Comparison of ENCODE assay signal across 12 mouse cellular contexts in genomic region chr2:116019466-116019794, GRCm38 (mm10). TPM values are rescaled to one million over a fixed set of nuclear protein-coding genes. Genes with fewer than 3 reads are reported as not detected.
DNase-seq lines count a peak whose midpoint lies in the region; ATAC-seq and TF ChIP-seq lines count a peak whose summit lies in the region.
"Had no signal": no experiment of that assay in that cellular context is flagged by ENCODE, and none has a peak within 500 bp of the region (broad histone marks: within the 10 kb centered on the region; RNA-seq: fewer than 3 reads in every experiment).

No protein-coding gene starts in this region.

- ATAC-seq in kidney, embryonic 14.5 days (ENCODE audit: low FRiP score, low TSS enrichment), result no peak
- ATAC-seq in forebrain, embryonic 14.5 days, result peak; percentile 36

- no peak overlapping the region for H3K4me2 ChIP-seq in kidney, embryonic 14.5 days (replicated peaks; ENCODE audit: low read depth, low read length)
- peak overlapping the region; percentile 39 for H3K4me2 ChIP-seq in forebrain, embryonic 14.5 days (ENCODE audit: low read length)

- intact Hi-C loops in left cerebral cortex, postnatal 36 days (cut with DNase I), result no loop called here

- no peak for TF ChIP-seq POLR2A in olfactory bulb, adult 2 months (IDR thresholded peaks at IDR 0.05; ENCODE audit: insufficient read depth, low read depth, low read length)
- no peak for TF ChIP-seq POLR2A in cerebellum, adult 2 months (IDR thresholded peaks at IDR 0.05; ENCODE audit: borderline replicate concordance, insufficient read depth, low read length)

- peak overlapping the region; percentile 77 for H3K27ac ChIP-seq in kidney, embryonic 14.5 days (ENCODE audit: low read depth, low read length)
- peak overlapping the region; percentile 85 for H3K27ac ChIP-seq in forebrain, embryonic 14.5 days (ENCODE audit: low read depth, low read length)
- peak overlapping the region; percentile 74 for H3K27ac ChIP-seq in olfactory bulb, adult 2 months (ENCODE audit: insufficient read depth, low read depth, low read length)
- H3K27ac ChIP-seq in cerebellum, adult 2 months (ENCODE audit: insufficient read depth, low read length), result no peak overlapping the region
- H3K27ac ChIP-seq: embryonic facial prominence, embryonic 13.5 days had no signal

- no peak overlapping the region for H3K4me3 ChIP-seq in kidney, embryonic 14.5 days (ENCODE audit: low read length)
- no peak overlapping the region for H3K4me3 ChIP-seq in forebrain, embryonic 14.5 days (ENCODE audit: low read depth, low read length)
- no peak overlapping the region for H3K4me3 ChIP-seq in olfactory bulb, adult 2 months (ENCODE audit: insufficient read depth, low read depth, low read length)
- no peak overlapping the region for H3K4me3 ChIP-seq in cerebellum, adult 2 months (replicated peaks; ENCODE audit: insufficient read depth, low read depth, low read length)
- H3K4me3 ChIP-seq: embryonic facial prominence, embryonic 13.5 days; myocyte had no signal

- no peak overlapping the region for H3K9ac ChIP-seq in kidney, embryonic 14.5 days (ENCODE audit: low read depth, low read length)
- H3K9ac ChIP-seq in forebrain, embryonic 14.5 days (ENCODE audit: low read length), result peak overlapping the region; percentile 54
- H3K9ac ChIP-seq: embryonic facial prominence, embryonic 13.5 days had no signal

- no peak for TF ChIP-seq CTCF in olfactory bulb, adult 2 months (IDR thresholded peaks at IDR 0.05; ENCODE audit: insufficient read depth, low read depth, low read length)
- TF ChIP-seq CTCF in cerebellum, adult 2 months (IDR thresholded peaks at IDR 0.05; ENCODE audit: borderline replicate concordance, insufficient read depth, low read depth, low read length), result no peak

- H3K27me3 ChIP-seq in kidney, embryonic 14.5 days (ENCODE audit: control insufficient read depth, insufficient read depth, low read length), result no peaks in the 10 kb centered on the region
- H3K27me3 ChIP-seq in forebrain, embryonic 14.5 days (replicated peaks; ENCODE audit: control insufficient read depth, insufficient read depth, low read length), result no peaks in the 10 kb centered on the region
- H3K27me3 ChIP-seq in cerebellum, adult 2 months (ENCODE audit: control insufficient read depth, insufficient read depth, low read length), result peaks cover 1% of the 10 kb centered on the region; the same call in 1 of the 2 replicates

- no peaks in the 10 kb centered on the region for H3K9me3 ChIP-seq in kidney, embryonic 14.5 days (ENCODE audit: control insufficient read depth, low read length)
- H3K9me3 ChIP-seq in forebrain, embryonic 14.5 days (replicated peaks; ENCODE audit: control insufficient read depth, low read length), result no peaks in the 10 kb centered on the region
- H3K9me3 ChIP-seq: embryonic facial prominence, embryonic 13.5 days had no signal

- no peak for DNase-seq in kidney, adult 18-20 months
- peak; percentile 50 for DNase-seq in forebrain, embryonic 14.5 days (ENCODE audit: low spot score)
- DNase-seq in mesoderm, embryonic 11.5 days (ENCODE audit: low read depth, low spot score), result peak; percentile 16
- DNase-seq in frontal cortex, postnatal 36 days (ENCODE audit: low spot score in 2 of 2), result no peak
- DNase-seq in cerebellum, adult 2 months, result no peak
- DNase-seq in left cerebral cortex, postnatal 36 days (ENCODE audit: low spot score in 2 of 2), result no peak
- DNase-seq: gastrocnemius, postnatal 10 days; lung, adult 18-20 months had no signal

- peaks cover 48% of the 10 kb centered on the region for H3K36me3 ChIP-seq in kidney, embryonic 14.5 days (ENCODE audit: control insufficient read depth, insufficient read depth, low read length)
- H3K36me3 ChIP-seq in forebrain, embryonic 14.5 days (ENCODE audit: control insufficient read depth, insufficient read depth, low read length), result peaks cover 27% of the 10 kb centered on the region

- 32% methylated on average over 6 of the region's 6 CpGs for WGBS in kidney, embryonic 14.5 days
- WGBS in forebrain, embryonic 14.5 days, result 5% methylated on average over 6 of the region's 6 CpGs
- WGBS in olfactory bulb, adult 2 months, result 21% methylated on average over 6 of the region's 6 CpGs
- 51% methylated on average over 6 of the region's 6 CpGs for WGBS in cerebellum, adult 2 months

- H3K4me1 ChIP-seq in kidney, embryonic 14.5 days (ENCODE audit: control insufficient read depth, insufficient read depth, low read length), result peaks cover 43% of the 10 kb centered on the region
- peaks cover 36% of the 10 kb centered on the region for H3K4me1 ChIP-seq in forebrain, embryonic 14.5 days (ENCODE audit: control insufficient read depth, insufficient read depth, low read length)
- peaks cover 28% of the 10 kb centered on the region for H3K4me1 ChIP-seq in olfactory bulb, adult 2 months (ENCODE audit: control insufficient read depth, insufficient read depth, low read length)
- H3K4me1 ChIP-seq in cerebellum, adult 2 months (ENCODE audit: control insufficient read depth, insufficient read depth, low read length), result no peaks in the 10 kb centered on the region

RNA-seq across cellular contexts. Expression of gene Meis2, which starts 46.2 kb away (rescaled TPM):
- polyA plus RNA-seq in kidney, embryonic 14.5 days (2014; fragmentation: Nextera tagmentation; extraction: Ambion mirVana), result 111 and 112 TPM in 2 replicates
- 99.1 and 114 TPM in 2 replicates for polyA plus RNA-seq in forebrain, embryonic 14.5 days (2014; fragmentation: Nextera tagmentation; extraction: Ambion mirVana)
- 180 and 356 TPM in 2 replicates for polyA plus RNA-seq in olfactory bulb, adult 2 months (2012; ENCODE audit: insufficient read depth, insufficient read length, low replicate concordance, missing spikeins)
- 36.4 and 58.7 TPM in 2 replicates for polyA plus RNA-seq in cerebellum, adult 2 months (2012; rRNA removed)
- 100 to 1,000 TPM; 100 to 123 TPM for total RNA-seq in left cerebral cortex, postnatal 36 days (2021)

Comparison
In these comparisons a context has a peak if more than half of its experiments do, and no peak if none do; other contexts are left out.
1. DNase-seq: peak in forebrain, embryonic 14.5 days (single experiment) and mesoderm, embryonic 11.5 days (single experiment); none in kidney, adult 18-20 months (single experiment), frontal cortex, postnatal 36 days (0 of 2), cerebellum, adult 2 months (0 of 2) and left cerebral cortex, postnatal 36 days (0 of 2).